Mouse (Mus musculus): ENCODE measurements around the gene Cep85l.

Gene Cep85l

GRCm38 (mm10) chr10:53394923-53395629 is 15.3 kb upstream of the Cep85l start:
- ATAC-seq (ENCODE audit: low TSS enrichment): no peak

GRCm38 (mm10) chr10:53388227-53388920 is 8.6 kb upstream of the Cep85l start:
- peak; percentile 95 for ATAC-seq (ENCODE audit: low TSS enrichment)

GRCm38 (mm10) chr10:53385438-53385837 is 5.7 kb upstream of the Cep85l start:
- no peak for ATAC-seq (ENCODE audit: low TSS enrichment)

- no peak for ATAC-seq (ENCODE audit: low TSS enrichment)
These were observed 5.1 kb upstream of the Cep85l start for GRCm38 (mm10) chr10:53384896-53385295.

GRCm38 (mm10) chr10:53382696-53383365 is 3.1 kb upstream of the Cep85l start:
- no peak for ATAC-seq (ENCODE audit: low TSS enrichment)

GRCm38 (mm10) chr10:53378981-53379708 is 602 bp downstream of the Cep85l start:
- ATAC-seq (ENCODE audit: low TSS enrichment): peak; percentile 60

GRCm38 (mm10) chr10:53378296-53378695 is 1.5 kb downstream of the Cep85l start:
- no peak for ATAC-seq (ENCODE audit: low TSS enrichment)

- ATAC-seq (ENCODE audit: low TSS enrichment): no peak
These were observed 2.7 kb downstream of the Cep85l start for GRCm38 (mm10) chr10:53377096-53377495.

GRCm38 (mm10) chr10:53373885-53374578 is 5.7 kb downstream of the Cep85l start:
- no peak for ATAC-seq (ENCODE audit: low TSS enrichment)

- ATAC-seq (ENCODE audit: low TSS enrichment): peak; percentile 95
These were observed 12.5 kb downstream of the Cep85l start for GRCm38 (mm10) chr10:53367265-53367664.

- no peak for ATAC-seq (ENCODE audit: low TSS enrichment)
These were observed 15.4 kb downstream of the Cep85l start for GRCm38 (mm10) chr10:53364311-53364710.

- ATAC-seq (ENCODE audit: low TSS enrichment): no peak
These were observed 20.7 kb downstream of the Cep85l start for GRCm38 (mm10) chr10:53359016-53359415.

- ATAC-seq (ENCODE audit: low TSS enrichment): no peak
These were observed 26.1 kb downstream of the Cep85l start for GRCm38 (mm10) chr10:53353665-53354064.

GRCm38 (mm10) chr10:53349254-53349653 is 30.5 kb downstream of the Cep85l start:
- no peak for ATAC-seq (ENCODE audit: low TSS enrichment)

- peak; percentile 81 for ATAC-seq (ENCODE audit: low TSS enrichment)
These were observed 31.7 kb downstream of the Cep85l start for GRCm38 (mm10) chr10:53347787-53348755.

- ATAC-seq (ENCODE audit: low TSS enrichment): no peak
These were observed 32.8 kb downstream of the Cep85l start for GRCm38 (mm10) chr10:53346916-53347315.

- no peak for ATAC-seq (ENCODE audit: low TSS enrichment)
These were observed 33.2 kb downstream of the Cep85l start for GRCm38 (mm10) chr10:53346506-53346905.

GRCm38 (mm10) chr10:53345508-53345907 is 34.2 kb downstream of the Cep85l start:
- ATAC-seq (ENCODE audit: low TSS enrichment): no peak

GRCm38 (mm10) chr10:53343865-53344264 is 35.9 kb downstream of the Cep85l start:
- ATAC-seq (ENCODE audit: low TSS enrichment): no peak

GRCm38 (mm10) chr10:53343384-53343783 is 36.4 kb downstream of the Cep85l start:
- ATAC-seq (ENCODE audit: low TSS enrichment): no peak

All from frontal cortex, adult (tissue).